Mouse (Mus musculus): ENCODE results near the gene Ube3b.

DNA sequence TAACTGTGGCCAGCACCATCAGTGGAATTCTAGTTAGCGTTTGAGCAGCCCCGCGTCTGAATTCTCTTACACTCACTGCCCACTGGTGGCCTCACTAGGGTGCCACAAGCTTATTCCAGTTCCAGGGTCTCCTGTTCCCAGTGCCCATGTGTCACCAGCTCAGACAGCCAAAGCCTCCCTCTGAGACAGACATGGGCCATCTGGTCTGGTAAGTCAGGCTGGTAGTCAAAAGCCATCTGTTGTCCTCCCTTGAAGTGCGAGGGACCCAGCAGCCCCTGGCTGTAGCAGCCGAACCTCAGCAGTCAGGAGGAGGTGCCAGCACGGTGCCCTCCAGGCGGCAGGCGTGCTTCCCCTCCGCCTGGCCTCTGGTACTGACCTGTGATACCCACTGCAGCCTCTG lies 75.9 kb downstream of the Ube3b start:
- TF ChIP-seq HCFC1 (IDR thresholded peaks at IDR 0.05; ENCODE audit: low read depth, low read length) (no peak), CTCF (conservative IDR thresholded peaks at IDR 0.05 in 1 of 2, IDR thresholded peaks at IDR 0.05 in 1 of 2; ENCODE audit: low read depth in 2 of 2, low read length in 2 of 2) (no peak), TCF12 (IDR thresholded peaks at IDR 0.05; ENCODE audit: low read depth, low read length) (no peak), POLR2AphosphoS2 (IDR thresholded peaks at IDR 0.05; ENCODE audit: low read depth, low read length) (no peak), SMC3 (IDR thresholded peaks at IDR 0.05; ENCODE audit: low read depth, low read length) (no peak), KAT2A (IDR thresholded peaks at IDR 0.05; ENCODE audit: insufficient replicate concordance, low read length) (no peak), POLR2A (IDR thresholded peaks at IDR 0.05; ENCODE audit: low read depth, low read length) (no peak), ZKSCAN1 (IDR thresholded peaks at IDR 0.05; ENCODE audit: borderline replicate concordance, low read depth, low read length) (no peak), E2F4 (IDR thresholded peaks at IDR 0.05; ENCODE audit: insufficient replicate concordance, low read depth, low read length) (no peak), EP300 (IDR thresholded peaks at IDR 0.05; ENCODE audit: low read length) (no peak), TBP (conservative IDR thresholded peaks at IDR 0.05; ENCODE audit: low read depth, low read length) (no peak), USF1 (IDR thresholded peaks at IDR 0.05; ENCODE audit: low read depth, low read length) (no peak), MAFK (IDR thresholded peaks at IDR 0.05; ENCODE audit: insufficient replicate concordance, low read length) (no peak)

All from CH12.LX (cell line).